Mouse (Mus musculus) right cerebral cortex, postnatal 25 days (tissue): ENCODE measurements around the gene Olfr447.

Experiments
- DNase-seq: peaks from one replicate; pipeline ENCODE4 v3.0.0; 2022

Gene Olfr447

GRCm38 (mm10) chr6:42908578-42908977 is at the start of gene Olfr447:
Olfr447 (plus strand) TSS chr6:42908878.
- no peak for DNase-seq

DNA sequence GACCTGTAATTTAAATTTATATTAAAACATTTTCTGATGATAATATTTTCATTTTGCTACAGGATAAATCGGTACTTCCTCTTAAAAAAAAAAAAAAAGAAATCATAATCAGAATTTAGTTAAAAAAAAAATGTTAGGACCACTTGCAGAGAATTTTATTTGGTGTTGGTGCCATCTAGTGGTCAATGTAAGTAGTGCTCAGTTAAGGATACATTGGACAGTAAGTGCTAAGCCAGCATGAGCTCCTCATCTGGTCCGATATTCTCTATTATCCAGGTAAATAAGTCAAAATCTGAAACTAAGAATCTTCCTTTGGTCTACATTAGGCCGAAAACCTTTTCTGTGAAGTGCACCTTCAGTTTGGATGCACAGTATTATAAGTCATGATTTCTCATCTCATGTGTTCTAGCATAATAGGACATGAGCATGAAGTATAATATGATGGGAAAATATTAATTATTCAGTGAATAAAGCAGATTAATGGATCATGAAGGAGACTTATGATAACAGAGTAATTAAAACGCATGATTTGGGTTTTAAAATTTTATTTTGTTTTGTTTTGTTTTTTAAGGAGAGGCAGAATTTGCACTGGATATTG is 48.4 kb upstream of the Olfr447 start:
- peak; percentile 5 for DNase-seq

GRCm38 (mm10) chr6:42869695-42870094 is 39.0 kb upstream of the Olfr447 start:
- DNase-seq, result no peak

GRCm38 (mm10) chr6:42876323-42876722 is 32.4 kb upstream of the Olfr447 start:
- no peak for DNase-seq

DNA sequence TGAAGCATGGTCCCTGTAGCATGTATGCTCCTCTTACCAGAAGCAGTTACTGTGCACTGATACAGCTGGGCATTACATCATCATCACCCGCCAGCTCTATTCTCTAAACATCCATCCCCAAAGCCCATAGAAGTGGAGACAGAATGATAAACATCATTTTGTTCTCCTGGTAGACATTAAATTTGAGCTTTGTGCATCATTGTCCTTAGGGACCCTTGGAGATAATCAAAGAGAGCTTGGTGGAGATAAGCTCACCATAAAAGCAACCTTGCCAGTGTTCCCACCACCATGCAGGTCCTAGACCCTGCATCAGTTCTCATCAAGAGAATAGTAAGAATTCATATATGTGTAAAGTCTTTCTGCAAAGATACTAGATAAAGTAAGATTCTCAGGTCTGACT is 18.5 kb upstream of the Olfr447 start, which contains the start of gene Olfr448:
Gene Olfr448, plus strand, starts transcription at position 301 of the 400 bp plus-strand sequence.
- DNase-seq, result no peak

GRCm38 (mm10) chr6:42900345-42900744 is 8.3 kb upstream of the Olfr447 start:
- DNase-seq, result no peak

- DNase-seq, result no peak
Observed at GRCm38 (mm10) chr6:42921077-42921476, 12.4 kb downstream of the Olfr447 start, which contains the start of gene Olfr446. Olfr446 (plus strand) TSS chr6:42921377.

- no peak for DNase-seq
Observed at GRCm38 (mm10) chr6:42948767-42949166, 40.1 kb downstream of the Olfr447 start, which contains the start of gene Olfr444. Olfr444 (plus strand) TSS chr6:42949067.
